Mouse (Mus musculus) ES-E14 (cell line): ENCODE results near the gene Cmtm7.

Experiments
- HCFC1 ChIP-seq: IDR thresholded peaks from 2 replicates; pipeline ENCODE4 v1.6.1; 2012; ENCODE audit warnings: low read length, inconsistent platforms, borderline replicate concordance; ENCODE audit not compliant: insufficient read depth
- MAFK ChIP-seq: IDR thresholded peaks from 2 replicates; pipeline ENCODE4 v1.6.1; 2014; ENCODE audit warnings: mild to moderate bottlenecking, low read depth, low read length, inconsistent platforms; ENCODE audit not compliant: insufficient read depth
- ZC3H11A ChIP-seq: IDR thresholded peaks from 2 replicates; pipeline ENCODE4 v1.6.1; 2012; ENCODE audit warnings: low read depth, mild to moderate bottlenecking, inconsistent platforms, low read length, borderline replicate concordance
- ZNF384 ChIP-seq: IDR thresholded peaks from 2 replicates; pipeline ENCODE4 v1.6.1; 2012; ENCODE audit warnings: low read depth, low read length, inconsistent platforms

- TF ChIP-seq ZC3H11A = no peak
- TF ChIP-seq ZNF384 = no peak
- no peak for TF ChIP-seq MAFK
- TF ChIP-seq HCFC1 = no peak
These were observed 6.1 kb upstream of the Cmtm7 start for GRCm38 (mm10) chr9:114787716-114788115.
